Mouse (Mus musculus): ENCODE data around the gene Palm2.

DNA sequence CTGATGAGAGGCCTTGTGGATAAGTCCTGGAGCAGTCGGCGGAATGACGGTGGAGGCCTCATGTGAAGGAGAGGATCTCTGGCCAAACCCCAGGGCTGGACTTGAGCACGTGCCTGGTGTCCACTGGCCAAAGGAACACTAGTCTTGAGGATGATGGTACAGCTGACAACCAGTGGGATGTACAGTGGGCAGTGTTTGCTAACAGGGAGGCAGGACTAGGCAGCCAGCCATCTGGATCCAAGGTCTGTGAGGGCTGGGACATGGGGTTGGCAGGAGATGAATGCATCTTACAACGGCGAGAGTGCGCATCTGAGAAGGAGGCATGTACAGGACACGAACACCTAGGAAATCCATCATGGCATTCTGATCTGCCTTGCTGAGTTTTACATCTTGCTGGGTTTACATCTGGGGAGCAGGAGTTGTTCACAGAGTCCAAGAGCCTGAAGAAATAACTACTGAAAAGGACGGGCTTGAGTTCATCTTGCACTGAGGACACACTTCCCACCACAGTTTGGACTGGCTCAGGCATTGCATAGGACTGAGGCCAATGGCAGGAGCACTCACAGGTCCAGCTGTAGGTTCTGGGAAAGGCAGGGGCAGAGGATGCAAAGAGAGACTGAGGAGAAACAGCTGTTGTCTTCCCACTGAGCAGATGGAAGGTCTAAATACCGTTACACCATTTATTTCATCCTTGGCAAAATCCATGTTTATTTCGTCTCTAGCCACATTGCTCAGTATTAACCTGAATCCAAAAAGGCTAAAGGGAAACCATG lies 166.8 kb downstream of the Palm2 start:
- no peak for TF ChIP-seq CTCF (IDR thresholded peaks at IDR 0.05; ENCODE audit: low read depth)
- no peak for TF ChIP-seq EP300 (IDR thresholded peaks at IDR 0.05; ENCODE audit: low read depth)

Data from liver, embryonic 14.5 days (tissue).